Mouse (Mus musculus) embryonic fibroblast, embryonic 13.5 days (primary cell): ENCODE measurements around the gene Cstf2t.

Source experiments
- CTCF ChIP-seq: IDR thresholded peaks from 2 replicates; pipeline ENCODE4 v1.5.1; 2011; ENCODE audit warnings: mild to moderate bottlenecking, control low read depth, low read length, moderate library complexity, borderline replicate concordance; ENCODE audit not compliant: insufficient read depth
- POLR2A ChIP-seq: IDR thresholded peaks from 2 replicates; pipeline ENCODE4 v1.6.1; 2011; ENCODE audit warnings: low read depth, mild to moderate bottlenecking, control low read depth, low read length, moderate library complexity

DNA sequence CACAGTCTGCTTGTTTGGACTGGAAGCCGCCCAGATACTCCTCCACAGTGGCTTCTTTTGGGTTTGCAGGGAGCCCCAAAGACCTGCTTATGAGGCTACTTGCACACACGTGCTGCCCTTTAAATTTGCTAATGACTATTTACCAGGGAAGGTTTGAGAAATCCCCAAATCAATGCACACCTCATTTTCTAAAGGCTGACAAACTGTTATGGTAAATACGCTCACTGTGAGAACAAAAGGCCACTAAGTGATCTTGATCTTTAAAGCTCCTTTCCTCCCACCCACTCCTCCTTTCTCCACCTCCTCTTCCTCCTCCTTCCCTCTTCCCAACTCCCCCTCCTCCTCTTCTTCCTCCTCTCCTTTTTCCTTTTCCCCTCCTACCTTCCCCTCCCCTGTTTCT, 23.4 kb downstream of the Cstf2t start:
- TF ChIP-seq CTCF (no peak), POLR2A (no peak)
